Mouse (Mus musculus): ENCODE data around the gene Epb41l4b.

The Epb41l4b gene

GRCm38 (mm10) chr4:57143026-57143937 lies at the start of gene Epb41l4b:
TSS of gene Epb41l4b (minus strand) at chr4:57143437.
- in situ Hi-C loops (cut with MboI, MseI): loop anchor here (10.0 kb wide), 1 partner anchor 128 kb away; no protein-coding TSS in a partner anchor

DNA sequence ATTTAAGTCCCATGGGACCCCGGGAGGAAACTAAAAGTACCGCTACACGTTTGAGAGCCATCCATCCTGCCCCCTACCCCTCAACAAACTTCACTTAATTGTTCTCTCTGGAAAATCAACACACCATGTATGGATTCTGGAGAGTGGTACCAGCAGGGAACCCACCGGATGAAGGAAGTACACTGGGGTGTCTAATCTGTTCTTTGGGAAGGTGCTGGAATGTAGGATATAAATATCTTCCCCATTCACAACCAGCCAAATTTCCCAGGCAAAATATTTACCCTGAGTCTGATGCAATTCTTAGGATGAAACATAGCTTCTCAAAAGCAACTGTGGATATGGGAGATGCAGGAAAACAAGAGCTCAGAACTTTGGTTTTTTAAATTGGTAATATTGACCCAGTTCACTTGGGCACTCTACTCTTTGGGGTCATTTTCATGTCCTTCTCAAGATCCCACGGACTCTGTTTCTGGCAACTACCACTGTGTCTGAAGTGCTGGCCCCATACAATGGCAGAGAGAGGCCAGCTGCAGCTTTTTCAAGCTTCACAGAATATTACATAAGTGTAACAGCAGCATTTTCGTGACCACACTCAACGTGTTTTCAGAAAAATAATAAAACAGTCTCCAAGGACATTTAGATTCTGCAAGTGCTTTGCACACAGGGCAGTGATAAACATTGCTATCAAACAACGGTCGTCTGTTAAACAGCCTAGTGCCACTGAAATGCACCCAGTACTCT lies 48.5 kb upstream of the Epb41l4b start:
- in situ Hi-C loops (cut with MboI, MseI): no loop called here

GRCm38 (mm10) chr4:57189881-57190280 lies 46.6 kb upstream of the Epb41l4b start:
- in situ Hi-C loops (cut with MboI, MseI): no loop called here

DNA sequence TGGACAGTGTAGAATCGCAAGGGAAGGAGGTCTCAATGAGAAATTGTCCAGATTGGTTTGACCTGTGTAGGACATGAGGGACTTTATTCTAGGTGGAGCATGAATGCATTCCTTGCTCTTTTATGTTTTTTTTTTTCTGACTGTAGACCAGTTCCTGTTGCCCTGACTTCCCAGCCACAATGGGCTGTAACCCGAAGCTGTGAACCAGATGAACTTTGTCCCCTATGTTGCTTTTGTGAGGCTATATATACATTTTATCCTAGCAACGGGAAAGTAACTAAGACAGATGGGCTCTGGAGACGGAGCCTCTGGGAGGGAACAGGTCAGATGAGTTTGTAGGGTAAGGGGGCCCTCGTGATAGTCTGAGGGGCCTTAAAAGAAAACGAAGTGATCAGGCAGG lies 42.8 kb upstream of the Epb41l4b start:
- in situ Hi-C loops (cut with MboI, MseI): no loop called here

DNA sequence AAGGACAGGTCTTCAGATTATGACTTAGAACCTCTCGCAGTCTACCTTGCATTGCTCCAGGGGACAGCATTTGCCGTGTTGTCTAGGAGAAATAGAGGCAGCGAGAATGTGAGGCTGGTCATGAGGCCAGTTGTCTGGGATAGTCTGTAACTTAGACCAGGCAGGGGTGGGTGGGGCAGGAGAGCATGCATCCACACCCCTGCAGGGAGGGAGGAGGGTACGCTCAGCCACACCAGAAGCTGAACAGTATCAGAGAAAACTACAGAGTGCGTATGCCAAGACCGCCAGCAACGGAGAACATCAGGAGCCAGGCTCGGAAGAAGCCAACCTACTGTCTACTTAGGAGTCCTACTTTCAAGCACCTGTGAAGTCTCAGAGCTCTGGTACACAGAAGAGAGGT lies 42.2 kb upstream of the Epb41l4b start:
- in situ Hi-C loops (cut with MboI, MseI): no loop called here

DNA sequence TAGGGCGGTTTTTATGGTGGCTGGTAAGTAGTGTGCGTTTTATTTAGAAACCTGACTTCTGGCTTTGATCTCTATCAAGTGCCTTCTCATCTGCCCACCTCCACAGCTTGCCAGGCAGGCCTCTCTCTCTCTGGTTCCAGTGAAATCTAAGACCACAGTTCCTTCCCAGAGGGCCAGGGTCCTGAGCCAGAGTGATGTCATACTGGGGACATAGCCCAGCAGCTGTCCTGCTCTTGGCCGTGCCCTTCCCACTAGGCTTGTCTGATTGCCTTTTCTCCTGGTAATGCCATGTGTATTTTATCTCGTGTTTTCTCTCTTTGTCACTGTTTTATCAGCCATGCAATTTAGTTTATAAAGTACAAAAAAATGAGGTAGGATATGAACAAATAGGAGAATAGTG lies 40.3 kb upstream of the Epb41l4b start:
- in situ Hi-C loops (cut with MboI, MseI): no loop called here

DNA sequence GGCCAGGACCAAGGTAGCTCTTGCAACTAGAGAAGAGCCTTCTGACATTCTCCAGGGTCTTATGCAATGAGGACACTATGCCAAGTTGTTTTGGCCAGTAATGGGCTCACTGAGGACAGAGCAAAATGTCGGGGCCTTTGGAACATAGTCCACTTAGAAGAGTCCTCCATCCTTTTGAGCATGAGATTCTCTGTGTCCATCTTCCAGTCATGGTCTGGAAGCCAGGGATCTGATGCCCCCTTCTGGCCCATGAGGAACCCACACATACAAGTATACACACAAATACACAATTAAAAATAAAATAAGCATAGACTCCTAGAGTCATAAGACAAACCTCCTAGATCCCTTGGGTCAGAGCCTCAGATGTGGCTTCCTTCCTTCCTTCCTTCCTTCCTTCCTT lies 38.3 kb upstream of the Epb41l4b start:
- in situ Hi-C loops (cut with MboI, MseI): no loop called here

GRCm38 (mm10) chr4:57178881-57179280 lies 35.6 kb upstream of the Epb41l4b start:
- in situ Hi-C loops (cut with MboI, MseI): no loop called here

DNA sequence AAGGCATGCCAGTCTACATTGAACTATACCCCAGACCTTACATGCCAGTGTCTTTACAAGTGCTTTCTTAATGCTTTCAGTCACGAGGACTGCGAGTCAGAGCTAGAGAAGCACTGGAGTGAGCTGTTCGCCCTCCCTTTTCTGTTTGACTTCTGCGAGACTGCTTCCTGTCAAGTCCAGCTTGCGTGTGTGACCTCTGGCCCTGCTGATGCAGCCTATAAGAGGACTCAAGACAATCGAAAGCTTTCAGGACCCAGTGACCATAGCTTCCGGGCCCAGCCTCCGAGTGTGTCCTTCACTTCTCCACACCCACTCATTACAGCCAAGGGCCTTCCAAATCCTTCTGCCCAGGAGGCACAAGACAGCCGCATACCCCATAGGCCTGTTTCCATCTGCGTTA lies 32.1 kb upstream of the Epb41l4b start:
- in situ Hi-C loops (cut with MboI, MseI): no loop called here

DNA sequence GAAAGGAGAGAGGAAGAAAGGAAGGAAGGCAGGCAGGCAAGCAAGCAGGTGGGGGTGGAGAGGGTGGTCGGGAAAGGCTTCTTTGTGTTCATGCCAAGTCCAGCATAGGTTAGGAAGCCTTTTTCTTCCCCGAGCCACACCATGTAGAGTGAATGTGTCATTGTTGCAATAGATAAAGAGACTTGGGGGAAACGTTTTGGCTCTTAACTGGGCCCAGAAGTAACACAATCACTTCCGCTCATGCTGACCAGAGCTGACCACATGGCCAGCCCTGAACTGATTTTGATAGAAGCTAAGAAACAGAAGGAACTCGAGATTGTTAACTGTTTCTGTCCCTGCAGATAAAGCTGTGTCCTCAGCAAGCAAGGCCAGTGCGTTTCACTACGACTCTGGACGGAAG lies 29.6 kb upstream of the Epb41l4b start:
- in situ Hi-C loops (cut with MboI, MseI): no loop called here

DNA sequence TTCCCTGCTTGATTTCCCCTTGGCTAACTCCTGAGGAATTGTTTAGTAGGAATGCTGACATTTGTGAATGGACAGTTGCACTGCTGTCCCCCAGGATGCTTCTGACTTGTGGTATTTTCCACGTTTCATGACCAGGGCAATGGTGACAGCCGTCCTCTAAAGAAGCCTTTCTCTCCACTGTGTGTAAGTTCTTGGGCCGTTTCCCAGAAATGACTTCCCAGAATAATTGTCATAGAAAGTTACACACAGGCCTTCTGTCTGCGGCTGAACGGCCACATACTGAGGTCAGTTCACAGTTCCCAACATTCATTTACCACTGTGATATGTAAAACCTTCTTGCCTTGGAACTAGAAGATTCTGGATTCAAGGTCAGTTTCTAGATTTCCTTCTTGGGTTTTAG lies 28.6 kb upstream of the Epb41l4b start:
- in situ Hi-C loops (cut with MboI, MseI): no loop called here

DNA sequence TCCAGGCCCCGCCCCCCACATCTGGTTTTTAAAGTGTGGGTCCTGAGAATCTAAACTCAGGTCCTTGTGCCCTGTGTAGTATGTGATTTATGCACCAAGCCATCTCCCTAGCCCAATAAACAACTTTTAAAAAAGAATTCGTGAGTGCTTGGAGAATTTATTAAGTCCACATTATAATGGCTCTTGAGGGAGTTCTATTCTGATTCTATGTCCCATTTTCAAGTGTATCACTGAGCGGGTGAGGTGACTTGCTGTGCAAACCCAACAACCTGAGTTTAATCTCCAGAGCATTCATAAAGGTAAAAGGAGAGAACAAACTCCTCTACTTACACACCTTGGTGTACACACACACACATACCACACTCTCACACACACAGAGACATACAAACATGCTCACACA lies 25.4 kb upstream of the Epb41l4b start:
- in situ Hi-C loops (cut with MboI, MseI): no loop called here

DNA sequence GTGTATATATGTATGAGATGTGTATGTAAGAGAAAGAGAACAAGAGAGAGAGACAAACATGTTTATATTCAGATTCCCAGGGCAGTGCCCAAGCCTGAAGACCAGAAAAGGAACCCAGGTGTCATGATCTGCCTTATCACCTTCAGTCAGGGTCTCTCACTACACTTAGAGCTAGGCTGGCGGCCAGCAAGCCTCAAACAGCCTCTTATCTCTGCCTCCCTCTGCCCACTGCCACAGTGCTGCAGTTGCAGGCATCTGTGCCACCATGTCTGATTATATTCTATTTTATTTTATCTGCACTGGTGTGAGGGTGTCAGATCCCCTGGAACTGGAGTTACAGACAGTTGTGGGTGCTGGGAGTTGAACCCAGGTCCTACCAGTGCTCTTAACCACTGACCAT lies 25.0 kb upstream of the Epb41l4b start:
- in situ Hi-C loops (cut with MboI, MseI): no loop called here

DNA sequence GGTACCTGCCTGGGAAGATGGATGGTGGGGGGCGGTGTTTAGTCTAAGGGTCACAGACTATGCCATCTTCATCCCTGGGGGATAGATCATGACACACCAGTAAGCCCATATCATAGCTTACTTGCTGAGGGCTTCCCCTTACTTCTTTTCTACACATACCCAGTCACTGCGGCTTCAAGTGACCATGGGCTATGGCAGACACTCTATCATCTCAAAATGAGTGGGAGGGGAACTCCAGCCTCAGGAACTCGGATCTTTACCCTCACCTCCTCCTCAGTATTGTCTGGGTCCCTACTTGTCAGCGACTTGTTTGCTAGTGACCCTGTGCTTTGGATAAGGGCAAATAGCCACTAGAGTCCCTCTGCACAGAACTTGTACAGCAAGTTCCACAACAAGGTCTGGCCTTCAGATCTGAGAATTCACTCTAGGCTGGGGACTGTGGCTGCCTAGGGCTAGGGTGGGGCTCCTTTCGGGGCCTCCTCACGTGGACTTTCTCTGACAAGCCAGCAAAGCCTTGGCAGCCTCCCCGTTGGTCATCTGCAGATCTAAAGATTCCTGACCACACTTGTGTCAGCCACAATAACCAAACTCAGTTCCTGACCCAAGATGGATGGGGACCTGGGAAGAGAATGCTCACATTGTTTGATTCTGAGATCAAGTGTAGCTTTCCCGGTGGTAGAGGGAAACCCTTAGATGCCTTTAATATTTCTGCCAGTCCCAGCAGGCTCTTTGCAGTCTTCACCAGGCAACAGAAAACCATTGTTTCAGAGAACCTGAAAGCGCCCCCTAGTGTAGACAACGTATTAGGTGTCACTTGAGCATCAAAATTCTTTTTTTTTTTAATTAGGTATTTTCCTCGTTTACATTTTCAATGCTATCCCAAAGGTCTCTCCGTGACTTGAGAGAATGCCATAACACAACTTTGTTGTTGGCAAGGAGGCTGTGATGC lies 24.0 kb upstream of the Epb41l4b start:
- in situ Hi-C loops (cut with MboI, MseI): no loop called here

DNA sequence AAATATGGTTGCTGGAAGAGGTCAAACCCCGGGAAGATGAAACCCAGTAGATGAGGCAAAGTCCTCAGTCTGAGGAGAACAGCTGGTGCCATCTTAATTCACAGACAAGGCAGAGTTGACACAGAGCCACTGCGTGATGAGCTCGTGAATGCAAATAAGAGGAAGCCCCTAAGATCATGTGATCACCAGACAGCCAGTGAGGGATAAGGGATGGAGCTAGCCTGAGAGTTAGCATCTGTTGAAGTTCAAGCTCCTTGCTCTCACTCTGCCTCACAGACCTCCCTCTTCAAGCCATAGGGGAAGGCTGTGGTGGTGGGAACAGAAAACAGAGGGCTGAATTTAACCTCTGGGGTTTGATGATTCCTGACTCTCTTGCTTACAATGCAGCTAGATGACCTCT lies 22.4 kb upstream of the Epb41l4b start:
- in situ Hi-C loops (cut with MboI, MseI): no loop called here

- in situ Hi-C loops (cut with MboI, MseI): no loop called here
Measured at GRCm38 (mm10) chr4:57164578-57165210, 21.5 kb upstream of the Epb41l4b start.

- in situ Hi-C loops (cut with MboI, MseI): no loop called here
Measured at GRCm38 (mm10) chr4:57162789-57163722, 19.8 kb upstream of the Epb41l4b start.

DNA sequence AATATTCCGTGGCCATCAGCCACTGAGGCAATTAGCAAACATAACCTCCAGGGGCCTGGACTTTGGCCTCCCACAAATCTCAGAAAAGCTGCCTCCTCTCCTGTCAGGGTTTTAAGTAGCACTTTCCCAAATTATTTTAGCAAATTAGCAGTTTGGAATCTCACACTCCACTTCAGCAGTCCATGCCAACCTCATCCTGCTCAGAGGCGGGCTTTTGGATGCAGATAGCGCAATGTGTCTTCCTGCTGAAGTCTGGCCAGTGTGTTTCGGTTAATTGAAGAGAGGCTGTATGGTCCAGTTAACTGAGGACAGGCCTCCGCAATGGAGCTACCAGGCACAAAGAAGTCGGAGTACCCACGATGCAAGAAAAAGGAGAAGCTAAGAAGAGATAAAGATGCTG lies 17.3 kb upstream of the Epb41l4b start:
- in situ Hi-C loops (cut with MboI, MseI): no loop called here

DNA sequence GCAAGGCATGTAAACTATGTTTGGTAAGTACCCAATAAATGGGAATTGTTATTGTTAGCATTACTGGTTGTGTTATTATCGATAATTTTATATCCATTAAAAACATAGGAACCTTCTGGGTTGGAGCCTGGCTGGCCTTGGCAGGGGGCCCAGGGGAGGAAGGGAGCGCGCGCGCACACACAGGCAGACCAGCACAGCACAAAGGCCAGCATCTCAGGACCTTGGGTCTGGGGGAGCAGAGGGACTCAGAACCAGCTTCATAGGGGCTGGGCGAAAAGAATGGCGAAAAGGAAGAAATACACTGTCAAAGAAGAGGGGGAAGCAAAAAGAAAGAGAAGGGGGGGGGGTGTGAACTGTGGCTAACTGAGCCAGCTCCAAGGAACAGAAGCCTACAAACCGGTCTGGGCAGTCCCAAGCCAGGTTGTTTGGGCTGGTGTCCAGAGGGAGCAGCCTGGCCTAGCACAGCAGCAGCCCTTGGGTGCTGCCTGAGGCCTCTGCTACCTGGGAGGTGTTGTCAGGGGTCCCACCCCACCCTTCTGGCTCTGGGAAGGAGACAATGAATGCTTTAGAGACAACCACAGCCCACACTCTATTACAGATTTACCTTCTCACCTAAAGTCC lies 13.4 kb upstream of the Epb41l4b start:
- in situ Hi-C loops (cut with MboI, MseI): no loop called here

- in situ Hi-C loops (cut with MboI, MseI): no loop called here
Measured at GRCm38 (mm10) chr4:57153838-57154237, 10.6 kb upstream of the Epb41l4b start.

Data from regulatory T cell (primary cell).